In the genomic region with DNA sequence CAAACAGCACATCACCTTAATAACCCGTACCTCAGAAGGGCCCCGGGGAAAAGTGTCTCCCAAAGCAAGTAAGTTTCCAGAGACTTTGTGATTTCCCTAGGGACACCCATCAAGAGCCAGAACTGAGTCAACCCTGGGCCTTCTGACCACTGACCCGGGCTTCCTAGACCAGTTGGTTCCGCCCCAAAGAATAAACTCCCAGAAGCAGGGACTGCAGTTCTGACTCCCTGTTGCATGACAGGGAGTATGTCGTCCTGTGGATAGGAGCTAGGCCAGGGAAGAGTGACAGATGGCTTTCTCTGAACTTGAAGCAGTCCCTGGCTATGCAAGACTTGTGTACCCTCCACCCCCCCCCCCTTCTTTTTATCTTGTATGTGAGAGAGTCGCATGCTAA, we compare ENCODE assay signal across 32 mouse cellular contexts. TPM values are rescaled to one million over a fixed set of nuclear protein-coding genes. Genes with fewer than 3 reads are reported as not detected.
A peak's percentile ranks its signal among the peaks of the same experiment; 100 is the strongest.
DNase-seq lines count a peak whose midpoint lies in the region; ATAC-seq lines count a peak whose summit lies in the region.
"Had no signal": no experiment of that assay in that cellular context is flagged by ENCODE, and none has a peak within 500 bp of the region (broad histone marks: within the 10 kb centered on the region; RNA-seq: fewer than 3 reads in every experiment).

No protein-coding gene starts in this region.

- no peak overlapping the region for H3K4me3 ChIP-seq in heart, embryonic 11.5 days (ENCODE audit: low read depth, low read length)
- H3K4me3 ChIP-seq in kidney, embryonic 15.5 days (replicated peaks) = no peak overlapping the region
- no peak overlapping the region for H3K4me3 ChIP-seq in midbrain, embryonic 11.5 days (ENCODE audit: low read depth, low read length)
- no peak overlapping the region for H3K4me3 ChIP-seq in midbrain, embryonic 13.5 days (replicated peaks)
- H3K4me3 ChIP-seq: embryonic facial prominence, embryonic 12.5 days; hindbrain, embryonic 10.5 days; intestine, embryonic 15.5 days; limb, embryonic 10.5 days; limb, embryonic 15.5 days; midbrain, embryonic 12.5 days had no signal

- H3K36me3 ChIP-seq in heart, embryonic 11.5 days (ENCODE audit: control insufficient read depth, insufficient read depth, low read length) = no peaks in the 10 kb centered on the region
- no peaks in the 10 kb centered on the region for H3K36me3 ChIP-seq in kidney, embryonic 15.5 days
- H3K36me3 ChIP-seq in midbrain, embryonic 11.5 days (ENCODE audit: control insufficient read depth, insufficient read depth, low read length) = no peaks in the 10 kb centered on the region
- H3K36me3 ChIP-seq in midbrain, embryonic 13.5 days = no peaks in the 10 kb centered on the region
- H3K36me3 ChIP-seq: embryonic facial prominence, embryonic 12.5 days; hindbrain, embryonic 10.5 days; intestine, embryonic 15.5 days; limb, embryonic 10.5 days; limb, embryonic 15.5 days; lung, embryonic 15.5 days; midbrain, embryonic 12.5 days had no signal

- no peak overlapping the region for H3K9ac ChIP-seq in heart, embryonic 11.5 days (ENCODE audit: low read depth, low read length)
- H3K9ac ChIP-seq in kidney, embryonic 15.5 days = no peak overlapping the region
- no peak overlapping the region for H3K9ac ChIP-seq in midbrain, embryonic 11.5 days (ENCODE audit: low read length)
- no peak overlapping the region for H3K9ac ChIP-seq in midbrain, embryonic 13.5 days (replicated peaks)
- H3K9ac ChIP-seq: embryonic facial prominence, embryonic 12.5 days; intestine, embryonic 15.5 days; limb, embryonic 15.5 days; liver, embryonic 14.5 days; midbrain, embryonic 12.5 days had no signal

- 76% methylated on average over 6 of the region's 6 CpGs for WGBS in heart, embryonic 11.5 days (ENCODE audit: insufficient replicate concordance)
- WGBS in kidney, embryonic 15.5 days = 67% methylated on average over 6 of the region's 6 CpGs
- WGBS in midbrain, embryonic 11.5 days = 82% methylated on average over 6 of the region's 6 CpGs
- 85% methylated on average over 6 of the region's 6 CpGs for WGBS in midbrain, embryonic 13.5 days

- H3K9me3 ChIP-seq in heart, embryonic 11.5 days (replicated peaks; ENCODE audit: control insufficient read depth, low read length) = no peaks in the 10 kb centered on the region
- H3K9me3 ChIP-seq in kidney, embryonic 15.5 days (replicated peaks) = no peaks in the 10 kb centered on the region
- H3K9me3 ChIP-seq in midbrain, embryonic 11.5 days (ENCODE audit: control insufficient read depth, low read length) = no peaks in the 10 kb centered on the region
- no peaks in the 10 kb centered on the region for H3K9me3 ChIP-seq in midbrain, embryonic 13.5 days
- H3K9me3 ChIP-seq: embryonic facial prominence, embryonic 12.5 days; hindbrain, embryonic 10.5 days; intestine, embryonic 15.5 days; limb, embryonic 10.5 days; limb, embryonic 15.5 days; lung, embryonic 15.5 days; midbrain, embryonic 12.5 days had no signal

- peaks cover 10% of the 10 kb centered on the region; the same call in 1 of the 2 replicates for H3K4me1 ChIP-seq in heart, embryonic 11.5 days (ENCODE audit: control insufficient read depth, insufficient read depth, low read length)
- H3K4me1 ChIP-seq in kidney, embryonic 15.5 days = peaks cover 15% of the 10 kb centered on the region
- H3K4me1 ChIP-seq in midbrain, embryonic 11.5 days (ENCODE audit: control insufficient read depth, insufficient read depth, low read length) = no peaks in the 10 kb centered on the region
- peaks cover 7% of the 10 kb centered on the region for H3K4me1 ChIP-seq in midbrain, embryonic 13.5 days (replicated peaks)
- H3K4me1 ChIP-seq: embryonic facial prominence, embryonic 12.5 days; limb, embryonic 10.5 days; midbrain, embryonic 12.5 days had no signal

- H3K27ac ChIP-seq in heart, embryonic 11.5 days (ENCODE audit: low read depth, low read length) = no peak overlapping the region
- H3K27ac ChIP-seq in kidney, embryonic 15.5 days = no peak overlapping the region
- no peak overlapping the region for H3K27ac ChIP-seq in midbrain, embryonic 11.5 days (ENCODE audit: low read depth, low read length)
- H3K27ac ChIP-seq in midbrain, embryonic 13.5 days = no peak overlapping the region
- H3K27ac ChIP-seq: embryonic facial prominence, embryonic 12.5 days; intestine, embryonic 15.5 days; limb, embryonic 10.5 days; limb, embryonic 15.5 days; liver, embryonic 14.5 days; midbrain, embryonic 12.5 days had no signal

- no peak for ATAC-seq in heart, embryonic 11.5 days (replicated peaks; ENCODE audit: insufficient number of reproducible peaks, low FRiP score, low TSS enrichment)
- ATAC-seq in kidney, embryonic 15.5 days (replicated peaks; ENCODE audit: low FRiP score) = peak; percentile 49; the same call in 1 of the 2 replicates
- ATAC-seq in midbrain, embryonic 11.5 days (ENCODE audit: low FRiP score) = no peak
- ATAC-seq in midbrain, embryonic 13.5 days = no peak
- no peak for ATAC-seq in granulocyte monocyte progenitor cell, adult 5-6 weeks (replicated peaks; ENCODE audit: poor library complexity, severe bottlenecking)

- no peak overlapping the region for H3K4me2 ChIP-seq in heart, embryonic 11.5 days
- no peak overlapping the region for H3K4me2 ChIP-seq in kidney, embryonic 15.5 days
- H3K4me2 ChIP-seq in midbrain, embryonic 11.5 days = no peak overlapping the region
- H3K4me2 ChIP-seq in midbrain, embryonic 13.5 days (replicated peaks) = no peak overlapping the region
- H3K4me2 ChIP-seq: embryonic facial prominence, embryonic 12.5 days; limb, embryonic 15.5 days; midbrain, embryonic 12.5 days had no signal

- H3K27me3 ChIP-seq in heart, embryonic 11.5 days (ENCODE audit: control insufficient read depth, insufficient read depth, low read length) = no peaks in the 10 kb centered on the region
- H3K27me3 ChIP-seq in kidney, embryonic 15.5 days = 0 out of 2 replicates have a peak, but pooled peaks cover 7% of the 10 kb centered on the region
- no peaks in the 10 kb centered on the region for H3K27me3 ChIP-seq in midbrain, embryonic 11.5 days (ENCODE audit: control insufficient read depth, insufficient read depth, low read length)
- H3K27me3 ChIP-seq in midbrain, embryonic 13.5 days = no peaks in the 10 kb centered on the region
- H3K27me3 ChIP-seq: embryonic facial prominence, embryonic 12.5 days; intestine, embryonic 15.5 days; limb, embryonic 15.5 days; lung, embryonic 15.5 days; midbrain, embryonic 12.5 days had no signal

- peak; percentile 89 for DNase-seq in heart, adult 11 months
- no peak for DNase-seq in kidney, postnatal 36 days
- peak; percentile 67 for DNase-seq in midbrain, embryonic 11.5 days (ENCODE audit: low spot score, missing footprints)
- DNase-seq: adrenal gland, postnatal 25 days; cerebellum, adult 11-12 months; cerebellum, adult 9-11 months; embryo, embryonic 11 days; gastrocnemius, postnatal 25 days; heart, postnatal 10 days; kidney, adult 9 months; kidney, postnatal 4 days; layer of hippocampus, adult 9-11 months; retina, postnatal 1 day; right cerebral cortex, postnatal 14 days; thymus, postnatal 14 days had no signal

RNA-seq across cellular contexts. Expression of gene Galm, which starts 21.7 kb away (rescaled TPM):
- 7.5 and 9.4 TPM in 2 replicates for polyA plus RNA-seq in heart, embryonic 11.5 days (2014; fragmentation: Nextera tagmentation; extraction: Ambion mirVana)
- 18.2 and 20.8 TPM in 2 replicates for polyA plus RNA-seq in kidney, embryonic 15.5 days (2015; fragmentation: Nextera tagmentation; extraction: Ambion mirVana)
- polyA plus RNA-seq in midbrain, embryonic 11.5 days (2014; fragmentation: Nextera tagmentation; extraction: Ambion mirVana) = 7.1 and 7.6 TPM in 2 replicates
- 2.5 and 2.6 TPM in 2 replicates for polyA plus RNA-seq in midbrain, embryonic 13.5 days (2015; fragmentation: Nextera tagmentation; extraction: Ambion mirVana)
- total RNA-seq in granulocyte monocyte progenitor cell, adult 5-6 weeks (2014; fragmentation: Nextera tagmentation) = 6.1 and 12.2 TPM in 2 replicates
- total RNA-seq in granulocyte monocyte progenitor cell, adult 5-6 weeks (2017) = 4.0 and 5.3 TPM in 2 replicates
- total RNA-seq: MEL had no signal

RNA-seq across cellular contexts. Expression of gene Srsf7, which starts 58.1 kb away (rescaled TPM):
- 383 and 398 TPM in 2 replicates for polyA plus RNA-seq in heart, embryonic 11.5 days (2014; fragmentation: Nextera tagmentation; extraction: Ambion mirVana)
- 622 and 668 TPM in 2 replicates for polyA plus RNA-seq in kidney, embryonic 15.5 days (2015; fragmentation: Nextera tagmentation; extraction: Ambion mirVana)
- 835 and 887 TPM in 2 replicates for polyA plus RNA-seq in midbrain, embryonic 11.5 days (2014; fragmentation: Nextera tagmentation; extraction: Ambion mirVana)
- 565 and 592 TPM in 2 replicates for polyA plus RNA-seq in midbrain, embryonic 13.5 days (2015; fragmentation: Nextera tagmentation; extraction: Ambion mirVana)
- total RNA-seq in granulocyte monocyte progenitor cell, adult 5-6 weeks (2014; fragmentation: Nextera tagmentation) = 481 and 582 TPM in 2 replicates
- 445 and 565 TPM in 2 replicates for total RNA-seq in granulocyte monocyte progenitor cell, adult 5-6 weeks (2017)

RNA-seq across cellular contexts. Expression of gene Ttc39d, which starts 58.3 kb away (rescaled TPM):
- polyA plus RNA-seq in heart, embryonic 11.5 days (2014; fragmentation: Nextera tagmentation; extraction: Ambion mirVana) = 0.24 TPM in 1 of 2 replicates, not detected in the other
- polyA plus RNA-seq in kidney, embryonic 15.5 days (2015; fragmentation: Nextera tagmentation; extraction: Ambion mirVana) = 0.16 TPM in 1 of 2 replicates, not detected in the other
- polyA plus RNA-seq in midbrain, embryonic 11.5 days (2014; fragmentation: Nextera tagmentation; extraction: Ambion mirVana) = 0.08 TPM in 1 of 2 replicates, not detected in the other
- polyA plus RNA-seq in midbrain, embryonic 13.5 days (2015; fragmentation: Nextera tagmentation; extraction: Ambion mirVana) = 0.07 and 0.23 TPM in 2 replicates
- not detected in 2 replicates for total RNA-seq in granulocyte monocyte progenitor cell, adult 5-6 weeks (2014; fragmentation: Nextera tagmentation)
- total RNA-seq in granulocyte monocyte progenitor cell, adult 5-6 weeks (2017) = not detected in 2 replicates
- total RNA-seq: adrenal gland, adult 18-20 months; gastrocnemius, postnatal 25 days; heart, postnatal 10 days; MEL had no signal
- polyA plus RNA-seq: small intestine, adult 2 months; stomach, embryonic 14.5 days; urinary bladder, adult 2 months had no signal

Comparison
In these comparisons a context has a peak if more than half of its experiments do, and no peak if none do; other contexts are left out.
1. DNase-seq: peak in heart, adult 11 months (single experiment) and midbrain, embryonic 11.5 days (single experiment); none in kidney, postnatal 36 days (0 of 2).